Mouse (Mus musculus): Measurements from ENCODE around the gene Gm4181. TPM values are rescaled to one million over a fixed set of nuclear protein-coding genes. Genes with fewer than 3 reads are reported as not detected.

The Gm4181 gene
- polyA plus RNA-seq (2017; shearing (Covaris generic)) = not detected

GRCm38 (mm10) chr14:51635566-51635965 is at the start of gene Gm4181:
Gene Gm4181 (minus strand): TSS chr14:51635666.

GRCm38 (mm10) chr14:51611210-51611609 is 24.3 kb downstream of the Gm4181 start, which contains the start of gene Gm17078:
Gene Gm17078 (minus strand): TSS chr14:51611310.

DNA sequence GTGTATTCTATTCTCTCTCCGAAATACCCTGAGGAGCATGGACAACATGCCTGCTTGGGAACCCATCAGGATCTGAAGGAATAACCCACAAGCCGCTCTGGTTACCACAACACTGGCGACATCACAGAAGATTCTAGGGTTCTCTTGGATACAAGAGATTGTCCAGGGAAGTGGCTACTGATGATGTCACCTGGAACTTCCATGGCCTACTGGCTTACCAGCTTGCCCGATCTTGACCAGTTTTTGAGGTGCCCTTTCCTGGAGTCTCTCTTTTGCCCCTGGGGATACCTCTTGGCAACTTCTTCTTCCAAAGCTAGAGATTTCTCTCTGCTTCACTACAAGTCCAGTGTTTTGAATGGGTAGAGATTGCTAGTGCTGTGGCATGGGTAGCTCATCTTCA is 43.4 kb downstream of the Gm4181 start, which contains the start of gene Gm17174:
Gene Gm17174, minus strand, starts transcription at position 101 of the 400 bp plus-strand sequence.

Other genes starting within 250 kb of the Gm4181 start
- gene Vmn2r88, start 224.8 kb downstream of the Gm4181 start, polyA plus RNA-seq (2017; shearing (Covaris generic)) = under 1 TPM; 0.12 TPM
- not detected for gene Vmn2r89, start 183.8 kb downstream of the Gm4181 start, polyA plus RNA-seq (2017; shearing (Covaris generic))
- under 1 TPM in 1 of 2 experiments, not detected in 1; 0.49 TPM for gene Gm5622, start 82.9 kb downstream of the Gm4181 start, polyA plus RNA-seq (2017; shearing (Covaris generic))
- not detected for gene Gm17175, start 61.6 kb downstream of the Gm4181 start, polyA plus RNA-seq (2017; shearing (Covaris generic))
- not detected for gene Gm17174, start 43.5 kb downstream of the Gm4181 start, polyA plus RNA-seq (2017; shearing (Covaris generic))
- gene Gm17078, start 24.4 kb downstream of the Gm4181 start, polyA plus RNA-seq (2017; shearing (Covaris generic)) = not detected
- gene Gm17079, start 59.8 kb upstream of the Gm4181 start, polyA plus RNA-seq (2017; shearing (Covaris generic)) = not detected
- not detected for gene Gm5800, start 81.5 kb upstream of the Gm4181 start, polyA plus RNA-seq (2017; shearing (Covaris generic))
- not detected for gene Ang4, start 137.9 kb upstream of the Gm4181 start, polyA plus RNA-seq (2017; shearing (Covaris generic))
- gene AY358078, start 164.4 kb upstream of the Gm4181 start, polyA plus RNA-seq (2017; shearing (Covaris generic)) = under 1 TPM in 1 of 2 experiments, not detected in 1; 0.17 TPM
- not detected for gene Ear6, start 218.0 kb upstream of the Gm4181 start, polyA plus RNA-seq (2017; shearing (Covaris generic))
- gene Mettl17, start 249.2 kb upstream of the Gm4181 start, polyA plus RNA-seq (2017; shearing (Covaris generic)) = 100 to 1,000 TPM in 1 of 2 experiments, 10 to 100 TPM in 1; 77.4 to 115 TPM

Data from inflammation-experienced regulatory T-cells (primary cell).